8 mouse cellular contexts compared by ENCODE assay signal in genomic region chr3:51095847-51096447, GRCm38 (mm10).
A peak's percentile ranks its signal among the peaks of the same experiment; 100 is the strongest.
DNase-seq lines count a peak whose midpoint lies in the region; ATAC-seq and TF ChIP-seq lines count a peak whose summit lies in the region.

No protein-coding gene starts in this region.

- no peaks in the 10 kb centered on the region for H3K9me3 ChIP-seq in forebrain, embryonic 13.5 days (replicated peaks)
- 0 out of 2 replicates have a peak, but pooled peaks cover 4% of the 10 kb centered on the region for H3K9me3 ChIP-seq in neural tube, embryonic 11.5 days (ENCODE audit: control insufficient read depth, low read length)
- H3K9me3 ChIP-seq in intestine, embryonic 15.5 days, result no peaks in the 10 kb centered on the region

- H3K4me2 ChIP-seq in forebrain, embryonic 13.5 days, result peak overlapping the region; percentile 45
- no peak overlapping the region for H3K4me2 ChIP-seq in neural tube, embryonic 11.5 days (ENCODE audit: low read depth)
- H3K4me2 ChIP-seq in intestine, embryonic 15.5 days (replicated peaks), result no peak overlapping the region

- TF ChIP-seq CTCF in cerebellum, adult 2 months (IDR thresholded peaks at IDR 0.05; ENCODE audit: borderline replicate concordance, insufficient read depth, low read depth, low read length), result no peak

- no peaks in the 10 kb centered on the region for H3K27me3 ChIP-seq in cerebellum, adult 2 months (ENCODE audit: control insufficient read depth, insufficient read depth, low read length)
- H3K27me3 ChIP-seq in forebrain, embryonic 13.5 days, result no peaks in the 10 kb centered on the region
- no peaks in the 10 kb centered on the region for H3K27me3 ChIP-seq in neural tube, embryonic 11.5 days (ENCODE audit: control insufficient read depth, insufficient read depth, low read length)
- no peaks in the 10 kb centered on the region for H3K27me3 ChIP-seq in intestine, embryonic 15.5 days (replicated peaks)

- no peak overlapping the region for H3K27ac ChIP-seq in cerebellum, adult 2 months (ENCODE audit: insufficient read depth, low read length)
- peak overlapping the region; percentile 92 for H3K27ac ChIP-seq in forebrain, embryonic 13.5 days
- peak overlapping the region; percentile 29; the same call in 1 of the 2 replicates for H3K27ac ChIP-seq in neural tube, embryonic 11.5 days (ENCODE audit: low read depth, low read length)
- H3K27ac ChIP-seq in intestine, embryonic 15.5 days, result no peak overlapping the region

- H3K36me3 ChIP-seq in forebrain, embryonic 13.5 days (ENCODE audit: poor library complexity, severe bottlenecking), result no peaks in the 10 kb centered on the region
- no peaks in the 10 kb centered on the region for H3K36me3 ChIP-seq in neural tube, embryonic 11.5 days (ENCODE audit: control insufficient read depth, insufficient read depth, low read length)
- no peaks in the 10 kb centered on the region for H3K36me3 ChIP-seq in intestine, embryonic 15.5 days

- H3K4me3 ChIP-seq in cerebellum, adult 2 months (replicated peaks; ENCODE audit: insufficient read depth, low read depth, low read length), result peak overlapping the region; percentile 42
- no peak overlapping the region for H3K4me3 ChIP-seq in forebrain, embryonic 13.5 days
- H3K4me3 ChIP-seq in neural tube, embryonic 11.5 days (ENCODE audit: low read depth, low read length), result no peak overlapping the region
- H3K4me3 ChIP-seq in intestine, embryonic 15.5 days (replicated peaks), result no peak overlapping the region

- no peaks in the 10 kb centered on the region for H3K4me1 ChIP-seq in cerebellum, adult 2 months (ENCODE audit: control insufficient read depth, insufficient read depth, low read length)
- H3K4me1 ChIP-seq in forebrain, embryonic 13.5 days, result peaks cover 30% of the 10 kb centered on the region
- H3K4me1 ChIP-seq in neural tube, embryonic 11.5 days (ENCODE audit: control insufficient read depth, insufficient read depth, low read length), result no peaks in the 10 kb centered on the region
- H3K4me1 ChIP-seq in intestine, embryonic 15.5 days (replicated peaks), result no peaks in the 10 kb centered on the region

- WGBS in cerebellum, adult 2 months, result 11% methylated on average over 14 of the region's 14 CpGs
- 17% methylated on average over 14 of the region's 14 CpGs for WGBS in forebrain, embryonic 13.5 days
- WGBS in neural tube, embryonic 11.5 days, result 31% methylated on average over 14 of the region's 14 CpGs
- WGBS in intestine, embryonic 15.5 days, result 40% methylated on average over 14 of the region's 14 CpGs

- no peak overlapping the region for H3K9ac ChIP-seq in forebrain, embryonic 13.5 days
- no peak overlapping the region for H3K9ac ChIP-seq in neural tube, embryonic 11.5 days (ENCODE audit: low read length)
- H3K9ac ChIP-seq in intestine, embryonic 15.5 days, result no peak overlapping the region

- intact Hi-C loops in heart, postnatal 36 days (cut with DNase I), result no loop called here

- peak; percentile 20 to 21 for DNase-seq in cerebellum, adult 2 months
- DNase-seq in layer of hippocampus, postnatal 14 days (ENCODE audit: low spot score in 2 of 2), result peak; percentile 76 to 96
- DNase-seq in neural tube, embryonic 11.5 days (ENCODE audit: low spot score), result peak; percentile 40
- no peak for DNase-seq in adrenal gland, postnatal 4 days (ENCODE audit: low spot score in 2 of 2)
- DNase-seq in heart, postnatal 36 days, result no peak
- no peak for DNase-seq in thymus, postnatal 14 days

- peak; percentile 91 for ATAC-seq in forebrain, embryonic 13.5 days
- no peak for ATAC-seq in neural tube, embryonic 11.5 days (ENCODE audit: insufficient read depth, low FRiP score, low TSS enrichment)
- ATAC-seq in intestine, embryonic 15.5 days, result no peak

- no peak for TF ChIP-seq POLR2A in cerebellum, adult 2 months (IDR thresholded peaks at IDR 0.05; ENCODE audit: borderline replicate concordance, insufficient read depth, low read length)

Comparison
In these comparisons a context has a peak if more than half of its experiments do, and no peak if none do; other contexts are left out.
1. DNase-seq: peak in cerebellum, adult 2 months (2 of 2), layer of hippocampus, postnatal 14 days (2 of 2) and neural tube, embryonic 11.5 days (single experiment); none in adrenal gland, postnatal 4 days (0 of 2), heart, postnatal 36 days (0 of 2) and thymus, postnatal 14 days (single experiment).
2. H3K27ac ChIP-seq: peak in forebrain, embryonic 13.5 days (single experiment) and neural tube, embryonic 11.5 days (single experiment); none in cerebellum, adult 2 months (single experiment) and intestine, embryonic 15.5 days (single experiment).